Mouse (Mus musculus) adrenal gland, adult 2 months (tissue): Measurements from ENCODE around the gene Dgcr2. TPM values are rescaled to one million over a fixed set of nuclear protein-coding genes. Genes with fewer than 3 reads are reported as not detected.

Experiments
- polyA plus RNA-seq: library from polyadenylated mRNA; depleted of rRNA; stranded (reverse); fragments of >200 nt; gene quantifications from 2 replicates; pipeline ENCODE4 v1.2.3, GENCODE M21; 2012; rRNA removed
- total RNA-seq, 2 experiments: library from RNA; stranded (reverse); gene quantifications; 2 replicates each; pipeline ENCODE4 v1.2.3; 2021

Gene Dgcr2
- total and polyA plus RNA-seq, 3 experiments, result 62.1 to 166 (median 68.1) TPM

Other genes starting within 250 kb of the Dgcr2 start
- 10 to 100 TPM; 53.9 to 65.4 TPM for gene Med15, start 165.7 kb downstream of the Dgcr2 start, total RNA-seq
- gene Med15, start 165.7 kb downstream of the Dgcr2 start, polyA plus RNA-seq, result 138 and 157 TPM in 2 replicates
- gene Klhl22, start 138.9 kb downstream of the Dgcr2 start, total RNA-seq, result 10 to 100 TPM; 45.5 to 49.8 TPM
- gene Klhl22, start 138.9 kb downstream of the Dgcr2 start, polyA plus RNA-seq, result 55.3 and 68.2 TPM in 2 replicates
- 10 to 100 TPM in 1 of 2 experiments, 1 to 10 TPM in 1; 8.4 to 15.9 TPM for gene Scarf2, start 101.3 kb downstream of the Dgcr2 start, total RNA-seq
- 61.7 and 75.1 TPM in 2 replicates for gene Scarf2, start 101.3 kb downstream of the Dgcr2 start, polyA plus RNA-seq
- not detected for gene B830017H08Rik, start 65.4 kb downstream of the Dgcr2 start, total RNA-seq
- gene B830017H08Rik, start 65.4 kb downstream of the Dgcr2 start, polyA plus RNA-seq, result not detected in 2 replicates
- 1 to 10 TPM; 1.7 to 3.8 TPM for gene Car15, start 60.2 kb downstream of the Dgcr2 start, total RNA-seq
- gene Car15, start 60.2 kb downstream of the Dgcr2 start, polyA plus RNA-seq, result 5.1 and 5.5 TPM in 2 replicates
- under 1 TPM in 1 of 2 experiments, not detected in 1; 0.09 TPM for gene Gm20518, start 6.9 kb downstream of the Dgcr2 start, total RNA-seq
- 0.58 and 0.67 TPM in 2 replicates for gene Gm20518, start 6.9 kb downstream of the Dgcr2 start, polyA plus RNA-seq
- not detected for gene Tssk1, start 4.3 kb downstream of the Dgcr2 start, total RNA-seq
- 0.03 TPM in 1 of 2 replicates, not detected in the other for gene Tssk1, start 4.3 kb downstream of the Dgcr2 start, polyA plus RNA-seq
- gene Tssk2, start 75 bp upstream of the Dgcr2 start, total RNA-seq, result not detected
- gene Tssk2, start 75 bp upstream of the Dgcr2 start, polyA plus RNA-seq, result not detected in 2 replicates
- 10 to 100 TPM; 14.1 to 15.5 TPM for gene Ess2, start 12.8 kb upstream of the Dgcr2 start, total RNA-seq
- 19.5 and 22.6 TPM in 2 replicates for gene Ess2, start 12.8 kb upstream of the Dgcr2 start, polyA plus RNA-seq
- gene Gsc2, start 16.5 kb upstream of the Dgcr2 start, total RNA-seq, result not detected
- not detected in 2 replicates for gene Gsc2, start 16.5 kb upstream of the Dgcr2 start, polyA plus RNA-seq
- gene Slc25a1, start 29.7 kb upstream of the Dgcr2 start, total RNA-seq, result 100 to 1,000 TPM; 215 to 471 TPM
- 601 and 791 TPM in 2 replicates for gene Slc25a1, start 29.7 kb upstream of the Dgcr2 start, polyA plus RNA-seq
- gene Vpreb2, start 81.9 kb upstream of the Dgcr2 start, total RNA-seq, result not detected
- not detected in 2 replicates for gene Vpreb2, start 81.9 kb upstream of the Dgcr2 start, polyA plus RNA-seq
- gene Dgcr6, start 154.3 kb upstream of the Dgcr2 start, total RNA-seq, result 10 to 100 TPM; 71.3 to 75.7 TPM
- 127 and 132 TPM in 2 replicates for gene Dgcr6, start 154.3 kb upstream of the Dgcr2 start, polyA plus RNA-seq
- gene Prodh, start 191.6 kb upstream of the Dgcr2 start, total RNA-seq, result 10 to 100 TPM; 30.2 to 46.7 TPM
- gene Prodh, start 191.6 kb upstream of the Dgcr2 start, polyA plus RNA-seq, result 68.7 and 99.1 TPM in 2 replicates
- gene Rtn4r, start 229.1 kb upstream of the Dgcr2 start, total RNA-seq, result under 1 TPM; 0.14 to 0.23 TPM
- gene Rtn4r, start 229.1 kb upstream of the Dgcr2 start, polyA plus RNA-seq, result 0.58 and 0.90 TPM in 2 replicates